Mouse (Mus musculus) lung, postnatal 0 days (tissue): ENCODE measurements around the gene Fance.

Experiments used
- CTCF ChIP-seq: IDR thresholded peaks from 2 replicates; pipeline ENCODE4 v1.5.1; 2016; ENCODE audit warnings: antibody characterized with exemption, mild to moderate bottlenecking
- EP300 ChIP-seq: IDR thresholded peaks from 2 replicates; pipeline ENCODE4 v1.6.1; 2016; ENCODE audit warnings: antibody characterized with exemption, mild to moderate bottlenecking, control low read depth

DNA sequence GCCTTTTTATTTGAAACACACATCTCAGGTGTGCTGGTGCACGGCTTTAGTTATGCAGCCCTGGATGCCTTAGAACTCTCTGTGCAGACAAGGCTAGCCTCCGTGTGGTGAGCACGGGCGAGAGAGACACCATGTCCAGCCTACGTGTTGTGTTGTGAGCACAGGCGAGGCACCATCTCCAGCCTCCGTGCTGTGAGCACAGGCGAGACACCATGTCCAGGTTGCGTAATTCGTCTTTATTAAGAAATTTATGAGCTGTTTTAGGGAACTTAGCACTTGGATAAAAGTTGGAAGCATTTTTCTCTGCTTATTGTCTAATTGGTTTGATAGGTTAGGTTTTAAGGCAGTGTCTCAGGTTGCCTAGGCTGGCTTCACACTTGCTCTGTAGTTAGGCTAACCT lies 30.1 kb upstream of the Fance start:
- TF ChIP-seq CTCF (no peak), EP300 (no peak)
